Mouse (Mus musculus): ENCODE results near the gene Prcc. TPM values are rescaled to one million over a fixed set of nuclear protein-coding genes. Genes with fewer than 3 reads are reported as not detected.

Gene Prcc
- polyA plus RNA-seq, 1 experiment from 2014 or later = 6.5 TPM

DNA sequence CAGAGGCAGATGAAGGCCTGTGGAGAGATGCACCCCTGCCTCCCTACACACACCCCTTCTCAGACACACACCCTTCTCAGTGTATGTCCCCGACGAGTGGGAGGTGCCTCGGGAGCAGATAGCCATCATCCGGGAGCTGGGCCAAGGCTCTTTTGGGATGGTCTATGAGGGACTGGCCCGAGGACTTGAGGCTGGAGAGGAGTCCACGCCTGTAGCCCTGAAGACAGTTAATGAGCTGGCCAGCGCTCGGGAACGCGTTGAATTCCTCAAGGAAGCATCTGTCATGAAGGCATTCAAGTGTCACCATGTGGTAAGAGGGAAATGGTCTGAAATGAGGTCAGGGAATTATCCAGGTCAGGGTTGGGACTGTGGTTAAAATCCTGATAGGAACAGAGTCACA lies 72.5 kb downstream of the Prcc start:
- H3K4me3 ChIP-seq (replicated peaks) = no peak overlapping the region
- H3K9ac ChIP-seq = no peak overlapping the region
- 41% methylated on average over 10 of the region's 10 CpGs for WGBS (ENCODE audit: insufficient replicate concordance)
- H3K4me1 ChIP-seq (replicated peaks) = 0 out of 2 replicates have a peak, but pooled peaks cover 4% of the 10 kb centered on the region
- no peak for ATAC-seq (ENCODE audit: insufficient read depth)
- peaks cover 90% of the 10 kb centered on the region for H3K27me3 ChIP-seq
- H3K27ac ChIP-seq (replicated peaks) = no peak overlapping the region
- no peaks in the 10 kb centered on the region for H3K9me3 ChIP-seq (replicated peaks)
- no peak overlapping the region for H3K4me2 ChIP-seq
- no peaks in the 10 kb centered on the region for H3K36me3 ChIP-seq (replicated peaks)

DNA sequence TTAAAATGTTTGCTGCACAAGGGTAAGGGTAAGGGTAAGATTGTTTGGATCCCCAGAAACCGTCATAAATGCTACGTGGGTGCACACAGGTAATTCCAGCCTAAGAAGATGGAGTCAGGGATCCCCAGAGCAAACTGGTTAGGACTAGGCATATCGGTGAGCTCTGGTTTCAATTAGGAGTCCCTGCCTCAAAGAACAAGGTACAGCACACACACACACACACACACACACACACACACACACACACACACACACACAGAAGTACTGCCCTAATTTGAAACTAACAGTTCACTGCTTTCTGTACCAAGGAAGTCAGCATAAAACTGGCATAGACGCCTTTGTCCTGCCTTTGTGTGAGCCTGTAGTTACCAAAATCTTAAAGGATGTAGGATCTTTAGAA lies 73.0 kb downstream of the Prcc start:
- 64% methylated on average over 4 of the region's 4 CpGs for WGBS (ENCODE audit: insufficient replicate concordance)
- Histone ChIP-seq H3K9me3 (replicated peaks) (no peaks in the 10 kb centered on the region), H3K4me1 (replicated peaks) (0 out of 2 replicates have a peak, but pooled peaks cover 4% of the 10 kb centered on the region), H3K9ac (no peak overlapping the region), H3K27ac (replicated peaks) (no peak overlapping the region), H3K27me3 (peaks cover 89% of the 10 kb centered on the region), H3K4me3 (replicated peaks) (no peak overlapping the region), H3K4me2 (no peak overlapping the region), H3K36me3 (replicated peaks) (no peaks in the 10 kb centered on the region)
- no peak for ATAC-seq (ENCODE audit: insufficient read depth)

DNA sequence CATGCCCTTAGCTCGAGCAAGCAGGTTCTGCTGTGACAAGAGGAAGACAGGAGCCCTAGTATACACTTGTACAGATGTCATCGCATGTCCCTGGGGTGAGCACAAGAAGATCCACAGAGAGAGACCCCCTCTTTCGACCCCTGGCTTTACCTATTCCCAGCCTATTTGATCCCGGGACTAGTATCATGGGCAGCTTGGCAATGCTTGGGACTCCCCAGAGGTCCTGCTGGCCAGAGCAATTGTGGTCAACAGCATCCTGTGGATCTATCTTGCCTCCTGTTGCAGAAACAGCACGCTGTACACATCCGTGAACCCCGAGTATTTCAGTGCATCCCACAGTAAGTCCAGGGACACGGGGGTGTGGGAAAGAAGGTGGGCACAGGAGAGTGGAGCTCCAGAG lies 74.1 kb downstream of the Prcc start:
- 0 out of 2 replicates have a peak, but pooled peaks cover under 1% of the 10 kb centered on the region for H3K4me1 ChIP-seq (replicated peaks)
- H3K9me3 ChIP-seq (replicated peaks) = no peaks in the 10 kb centered on the region
- H3K27ac ChIP-seq (replicated peaks) = no peak overlapping the region
- ATAC-seq (ENCODE audit: insufficient read depth) = no peak
- WGBS (ENCODE audit: insufficient replicate concordance) = 58% methylated on average over 8 of the region's 8 CpGs
- peaks cover 83% of the 10 kb centered on the region for H3K27me3 ChIP-seq
- H3K9ac ChIP-seq = no peak overlapping the region
- no peak overlapping the region for H3K4me2 ChIP-seq
- H3K36me3 ChIP-seq (replicated peaks) = no peaks in the 10 kb centered on the region
- H3K4me3 ChIP-seq (replicated peaks) = no peak overlapping the region

DNA sequence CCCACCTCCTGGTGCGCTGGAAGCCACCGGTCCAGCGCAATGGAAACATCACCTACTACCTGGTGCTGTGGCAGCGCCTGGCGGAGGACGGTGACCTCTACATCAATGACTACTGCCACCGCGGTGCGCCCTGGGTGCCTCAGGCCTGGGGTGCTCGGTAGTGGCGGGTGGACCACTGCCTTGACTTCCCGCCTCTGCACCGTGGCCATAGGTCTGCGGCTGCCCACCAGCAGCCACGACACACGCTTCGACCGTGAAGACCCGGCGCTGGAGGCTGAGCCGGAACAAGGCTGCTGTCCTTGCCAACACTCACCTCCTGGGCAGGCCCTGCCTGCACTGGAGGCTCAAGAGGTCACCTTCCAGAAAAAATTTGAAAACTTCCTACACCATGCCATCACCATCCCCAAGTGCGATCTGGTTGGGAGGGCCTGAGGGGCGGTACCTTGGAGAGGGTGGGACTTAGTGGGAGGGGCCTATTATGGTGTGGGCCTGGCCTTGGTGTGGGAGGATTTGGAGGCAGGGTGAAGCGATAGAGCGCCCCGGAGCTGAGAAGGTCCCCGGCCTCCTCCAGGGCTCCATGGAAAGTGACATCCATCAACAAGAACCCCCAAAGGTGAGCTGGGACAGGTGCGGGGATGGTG lies 76.0 kb downstream of the Prcc start:
- Histone ChIP-seq H3K27me3 (peaks cover 83% of the 10 kb centered on the region), H3K9ac (no peak overlapping the region), H3K4me3 (replicated peaks) (no peak overlapping the region), H3K4me2 (peak overlapping the region; percentile 13; the same call in 1 of the 2 replicates), H3K4me1 (replicated peaks) (no peaks in the 10 kb centered on the region), H3K27ac (replicated peaks) (no peak overlapping the region), H3K9me3 (replicated peaks) (no peaks in the 10 kb centered on the region), H3K36me3 (replicated peaks) (no peaks in the 10 kb centered on the region)
- 8% methylated on average over 28 of the region's 28 CpGs for WGBS (ENCODE audit: insufficient replicate concordance)
- no peak for ATAC-seq (ENCODE audit: insufficient read depth)

Other genes starting within 250 kb of the Prcc start
- gene Lrrc71, start 137.0 kb downstream of the Prcc start, polyA plus RNA-seq (2015; fragmentation: Nextera tagmentation; extraction: Ambion mirVana) = 0.15 and 0.18 TPM in 2 replicates
- gene Ntrk1, start 90.4 kb downstream of the Prcc start, polyA plus RNA-seq (2015; fragmentation: Nextera tagmentation; extraction: Ambion mirVana) = 0.20 and 0.26 TPM in 2 replicates
- 0.01 TPM in 1 of 2 replicates, not detected in the other for gene Insrr, start 88.7 kb downstream of the Prcc start, polyA plus RNA-seq (2015; fragmentation: Nextera tagmentation; extraction: Ambion mirVana)
- 5.7 and 6.5 TPM in 2 replicates for gene Pear1, start 61.3 kb downstream of the Prcc start, polyA plus RNA-seq (2015; fragmentation: Nextera tagmentation; extraction: Ambion mirVana)
- 0.18 TPM in 2 replicates for gene Sh2d2a, start 38.9 kb downstream of the Prcc start, polyA plus RNA-seq (2015; fragmentation: Nextera tagmentation; extraction: Ambion mirVana)
- gene Hdgf, start 20.7 kb upstream of the Prcc start, polyA plus RNA-seq (2015; fragmentation: Nextera tagmentation; extraction: Ambion mirVana) = 213 and 216 TPM in 2 replicates
- gene Mrpl24, start 33.9 kb upstream of the Prcc start, polyA plus RNA-seq (2015; fragmentation: Nextera tagmentation; extraction: Ambion mirVana) = 30.7 and 33.5 TPM in 2 replicates
- gene Isg20l2, start 44.7 kb upstream of the Prcc start, polyA plus RNA-seq (2015; fragmentation: Nextera tagmentation; extraction: Ambion mirVana) = 21.0 and 22.9 TPM in 2 replicates
- 5.6 and 6.3 TPM in 2 replicates for gene Rrnad1, start 45.1 kb upstream of the Prcc start, polyA plus RNA-seq (2015; fragmentation: Nextera tagmentation; extraction: Ambion mirVana)
- gene Crabp2, start 63.1 kb upstream of the Prcc start, polyA plus RNA-seq (2015; fragmentation: Nextera tagmentation; extraction: Ambion mirVana) = 0.31 and 0.75 TPM in 2 replicates
- gene Nes, start 85.5 kb upstream of the Prcc start, polyA plus RNA-seq (2015; fragmentation: Nextera tagmentation; extraction: Ambion mirVana) = 2.2 and 2.3 TPM in 2 replicates
- 0.10 TPM in 1 of 2 replicates, not detected in the other for gene Bcan, start 114.6 kb upstream of the Prcc start, polyA plus RNA-seq (2015; fragmentation: Nextera tagmentation; extraction: Ambion mirVana)
- gene Hapln2, start 142.0 kb upstream of the Prcc start, polyA plus RNA-seq (2015; fragmentation: Nextera tagmentation; extraction: Ambion mirVana) = not detected in 2 replicates
- 14.3 and 18.1 TPM in 2 replicates for gene Gpatch4, start 157.5 kb upstream of the Prcc start, polyA plus RNA-seq (2015; fragmentation: Nextera tagmentation; extraction: Ambion mirVana)
- 75.0 and 81.5 TPM in 2 replicates for gene Naxe, start 172.9 kb upstream of the Prcc start, polyA plus RNA-seq (2015; fragmentation: Nextera tagmentation; extraction: Ambion mirVana)
- gene Ttc24, start 192.7 kb upstream of the Prcc start, polyA plus RNA-seq (2015; fragmentation: Nextera tagmentation; extraction: Ambion mirVana) = not detected in 2 replicates
- 7.3 and 8.0 TPM in 2 replicates for gene Iqgap3, start 196.4 kb upstream of the Prcc start, polyA plus RNA-seq (2015; fragmentation: Nextera tagmentation; extraction: Ambion mirVana)

Data from liver, embryonic 15.5 days (tissue).